28 mouse cellular contexts compared by ENCODE assay signal in genomic region chr2:36034898-36035297, GRCm38 (mm10). TPM values are rescaled to one million over a fixed set of nuclear protein-coding genes. Genes with fewer than 3 reads are reported as not detected.
DNase-seq lines count a peak whose midpoint lies in the region; ATAC-seq and TF ChIP-seq lines count a peak whose summit lies in the region.
"Had no signal": no experiment of that assay in that cellular context is flagged by ENCODE, and none has a peak within 500 bp of the region (broad histone marks: within the 10 kb centered on the region; RNA-seq: fewer than 3 reads in every experiment).

No protein-coding gene starts in this region.

- no peak for TF ChIP-seq EP300 in lung, postnatal 0 days (IDR thresholded peaks at IDR 0.05)

- H3K4me3 ChIP-seq in gastrocnemius, adult 2 months, result no peak overlapping the region
- no peak overlapping the region for H3K4me3 ChIP-seq in lung, embryonic 15.5 days
- no peak overlapping the region for H3K4me3 ChIP-seq in lung, postnatal 0 days (ENCODE audit: low read depth, low read length)
- H3K4me3 ChIP-seq in hindbrain, embryonic 10.5 days, result no peak overlapping the region
- H3K4me3 ChIP-seq: heart, embryonic 12.5 days; hindbrain, embryonic 12.5 days; intestine, embryonic 15.5 days; layer of hippocampus, adult 2 months; left cerebral cortex, adult 2 months; limb, embryonic 12.5 days; liver, embryonic 15.5 days had no signal

- no peaks in the 10 kb centered on the region for H3K27me3 ChIP-seq in lung, embryonic 15.5 days
- no peaks in the 10 kb centered on the region for H3K27me3 ChIP-seq in lung, postnatal 0 days (replicated peaks; ENCODE audit: insufficient read depth, low read length)
- H3K27me3 ChIP-seq in hindbrain, embryonic 10.5 days (ENCODE audit: insufficient read depth, poor library complexity, severe bottlenecking), result no peaks in the 10 kb centered on the region
- H3K27me3 ChIP-seq: heart, embryonic 12.5 days; hindbrain, embryonic 12.5 days; intestine, embryonic 15.5 days; liver, embryonic 15.5 days; Patski had no signal

- DNase-seq in gastrocnemius, adult 2 months, result no peak
- no peak for DNase-seq in gastrocnemius, postnatal 36 days
- DNase-seq in lung, postnatal 0 days (ENCODE audit: low spot score), result no peak
- DNase-seq in layer of hippocampus, adult 18-20 months (ENCODE audit: low spot score in 2 of 2), result no peak
- DNase-seq in hindbrain, embryonic 10.5 days (ENCODE audit: low spot score), result no peak
- DNase-seq: adrenal gland, postnatal 10 days; cerebellum, adult 11-12 months; cerebellum, postnatal 10 days; lung, postnatal 36 days; midbrain, embryonic 14.5 days; thymus, postnatal 14 days had no signal

- H3K4me2 ChIP-seq in lung, embryonic 15.5 days, result no peak overlapping the region
- no peak overlapping the region for H3K4me2 ChIP-seq in lung, postnatal 0 days (replicated peaks; ENCODE audit: low read depth, low read length)
- H3K4me2 ChIP-seq: heart, embryonic 12.5 days; hindbrain, embryonic 12.5 days; intestine, embryonic 15.5 days; limb, embryonic 12.5 days; liver, embryonic 15.5 days; lung, embryonic 14.5 days had no signal

- H3K36me3 ChIP-seq in lung, embryonic 15.5 days, result peaks cover 37% of the 10 kb centered on the region
- H3K36me3 ChIP-seq in lung, postnatal 0 days (ENCODE audit: insufficient read depth, low read length), result peaks cover 4% of the 10 kb centered on the region; the same call in 1 of the 2 replicates
- peaks cover 50% of the 10 kb centered on the region for H3K36me3 ChIP-seq in hindbrain, embryonic 10.5 days

- TF ChIP-seq CTCF in gastrocnemius, adult 2 months (IDR thresholded peaks at IDR 0.05), result no peak
- no peak for TF ChIP-seq CTCF in lung, postnatal 0 days (IDR thresholded peaks at IDR 0.05)

- intact Hi-C loops in gastrocnemius, adult 2 months (cut with DNase I), result no loop called here
- intact Hi-C loops in gastrocnemius, postnatal 36 days (cut with DNase I), result no loop called here

- no peak for ATAC-seq in lung, embryonic 15.5 days (ENCODE audit: borderline replicate concordance, extremely low read depth, low FRiP score, low TSS enrichment)
- no peak for ATAC-seq in lung, postnatal 0 days
- ATAC-seq in hematopoietic stem cell, adult 5-6 weeks (replicated peaks in 1 of 2; ENCODE audit: insufficient read depth in 1 of 2, low FRiP score in 2 of 2, low TSS enrichment in 1 of 2, low read depth in 1 of 2, poor library complexity in 2 of 2, severe bottlenecking in 2 of 2), result peak; percentile 25 to 51; a peak in 3 of 4 replicates
- ATAC-seq: forebrain, embryonic 14.5 days; hindbrain, postnatal 0 days; Patski had no signal

- 86% methylated on average over 7 of the region's 7 CpGs for WGBS in lung, embryonic 15.5 days
- 86% methylated on average over 7 of the region's 7 CpGs for WGBS in lung, postnatal 0 days
- WGBS in hindbrain, embryonic 10.5 days, result 85% methylated on average over 7 of the region's 7 CpGs

- H3K4me1 ChIP-seq in lung, embryonic 15.5 days, result peaks cover 13% of the 10 kb centered on the region; the same call in 1 of the 2 replicates
- H3K4me1 ChIP-seq in lung, postnatal 0 days (ENCODE audit: insufficient read depth, low read depth, low read length), result no peaks in the 10 kb centered on the region
- H3K4me1 ChIP-seq in hindbrain, embryonic 10.5 days (replicated peaks), result no peaks in the 10 kb centered on the region
- H3K4me1 ChIP-seq: hindbrain, embryonic 12.5 days; limb, embryonic 12.5 days had no signal

- H3K9ac ChIP-seq in lung, embryonic 15.5 days, result no peak overlapping the region
- no peak overlapping the region for H3K9ac ChIP-seq in lung, postnatal 0 days (replicated peaks; ENCODE audit: low read depth)
- H3K9ac ChIP-seq: heart, embryonic 12.5 days; hindbrain, embryonic 12.5 days; intestine, embryonic 15.5 days; limb, embryonic 12.5 days; liver, embryonic 15.5 days; lung, embryonic 14.5 days had no signal

- peak overlapping the region; percentile 66; the same call in 1 of the 2 replicates for H3K27ac ChIP-seq in gastrocnemius, adult 2 months
- H3K27ac ChIP-seq in lung, embryonic 15.5 days, result 0 out of 2 replicates have a peak overlapping the region, but pooled peaks have one; percentile 45
- no peak overlapping the region for H3K27ac ChIP-seq in lung, postnatal 0 days (ENCODE audit: low read length)
- H3K27ac ChIP-seq in hindbrain, embryonic 10.5 days, result no peak overlapping the region
- H3K27ac ChIP-seq: hindbrain, embryonic 12.5 days; hindbrain, postnatal 0 days; intestine, embryonic 15.5 days; layer of hippocampus, adult 2 months; left cerebral cortex, adult 2 months; limb, embryonic 12.5 days; liver, embryonic 15.5 days had no signal

- no peaks in the 10 kb centered on the region for H3K9me3 ChIP-seq in lung, embryonic 15.5 days
- H3K9me3 ChIP-seq in lung, postnatal 0 days (ENCODE audit: low read length), result no peaks in the 10 kb centered on the region
- no peaks in the 10 kb centered on the region for H3K9me3 ChIP-seq in hindbrain, embryonic 10.5 days
- H3K9me3 ChIP-seq: hindbrain, embryonic 12.5 days; intestine, embryonic 15.5 days; liver, embryonic 15.5 days had no signal

RNA-seq across cellular contexts. Expression of gene Ndufa8, which starts 14.3 kb away (rescaled TPM):
- 100 to 1,000 TPM; 298 to 413 TPM for total RNA-seq in gastrocnemius, adult 2 months (2021)
- total RNA-seq in gastrocnemius, postnatal 36 days (2021), result 100 to 1,000 TPM; 365 to 379 TPM
- 256 and 268 TPM in 2 replicates for polyA plus RNA-seq in lung, embryonic 15.5 days (2015; fragmentation: Nextera tagmentation; extraction: Ambion mirVana)
- 202 and 228 TPM in 2 replicates for polyA plus RNA-seq in lung, postnatal 0 days (2015; fragmentation: Nextera tagmentation; extraction: Ambion mirVana)
- 43.2 and 54.3 TPM in 2 replicates for total RNA-seq in hematopoietic stem cell, adult 5-6 weeks (2017)
- 100 to 1,000 TPM; 193 to 203 TPM for total RNA-seq in layer of hippocampus, adult 18-20 months (2021)
- 202 and 224 TPM in 2 replicates for polyA plus RNA-seq in hindbrain, embryonic 10.5 days (2016; fragmentation: Nextera tagmentation; extraction: Ambion mirVana)

RNA-seq across cellular contexts. Expression of gene Morn5, which starts 14.4 kb away (rescaled TPM):
- total RNA-seq in gastrocnemius, adult 2 months (2021), result not detected
- total RNA-seq in gastrocnemius, postnatal 36 days (2021), result not detected
- polyA plus RNA-seq in lung, embryonic 15.5 days (2015; fragmentation: Nextera tagmentation; extraction: Ambion mirVana), result 3.1 and 3.6 TPM in 2 replicates
- 5.3 and 6.7 TPM in 2 replicates for polyA plus RNA-seq in lung, postnatal 0 days (2015; fragmentation: Nextera tagmentation; extraction: Ambion mirVana)
- total RNA-seq in hematopoietic stem cell, adult 5-6 weeks (2017), result not detected in 2 replicates
- 1 to 10 TPM; 1.8 to 2.5 TPM for total RNA-seq in layer of hippocampus, adult 18-20 months (2021)
- polyA plus RNA-seq in hindbrain, embryonic 10.5 days (2016; fragmentation: Nextera tagmentation; extraction: Ambion mirVana), result 1.3 and 4.0 TPM in 2 replicates
- total RNA-seq: adrenal gland, postnatal 10 days; gastrocnemius, adult 8-10 months; heart, postnatal 10 days; hindbrain, postnatal 0 days; liver, adult 2 months; monocyte, adult 5-6 weeks had no signal
- polyA plus RNA-seq: heart, embryonic 12.5 days; limb, embryonic 12.5 days; liver, adult 2 months; liver, embryonic 15.5 days had no signal

RNA-seq across cellular contexts. Expression of gene Ttll11, which starts 55.2 kb away (rescaled TPM):
- total RNA-seq in gastrocnemius, adult 2 months (2021), result 1 to 10 TPM; 3.0 to 3.4 TPM
- 1 to 10 TPM; 2.7 TPM for total RNA-seq in gastrocnemius, postnatal 36 days (2021)
- 0.77 and 0.86 TPM in 2 replicates for polyA plus RNA-seq in lung, embryonic 15.5 days (2015; fragmentation: Nextera tagmentation; extraction: Ambion mirVana)
- 1.7 and 2.1 TPM in 2 replicates for polyA plus RNA-seq in lung, postnatal 0 days (2015; fragmentation: Nextera tagmentation; extraction: Ambion mirVana)
- total RNA-seq in hematopoietic stem cell, adult 5-6 weeks (2017), result not detected in 2 replicates
- 10 to 100 TPM; 35.2 to 36.8 TPM for total RNA-seq in layer of hippocampus, adult 18-20 months (2021)
- polyA plus RNA-seq in hindbrain, embryonic 10.5 days (2016; fragmentation: Nextera tagmentation; extraction: Ambion mirVana), result 0.86 and 1.6 TPM in 2 replicates
- total RNA-seq: monocyte, adult 5-6 weeks had no signal

Comparison
In these comparisons a context has a peak if more than half of its experiments do, and no peak if none do; other contexts are left out.
1. H3K27ac ChIP-seq: peak in gastrocnemius, adult 2 months (single experiment) and lung, embryonic 15.5 days (single experiment); none in lung, postnatal 0 days (single experiment) and hindbrain, embryonic 10.5 days (single experiment).
2. ATAC-seq: peak in hematopoietic stem cell, adult 5-6 weeks (2 of 2); none in lung, embryonic 15.5 days (single experiment) and lung, postnatal 0 days (single experiment).
3. RNA of gene Ttll11, which starts 55.2 kb away (total RNA-seq): 35.2 to 36.8 TPM in layer of hippocampus, adult 18-20 months; 3.0 to 3.4 TPM in gastrocnemius, adult 2 months, 2.7 TPM in gastrocnemius, postnatal 36 days and not detected in hematopoietic stem cell, adult 5-6 weeks; every median in the first group is over 4 times any median in the second.